Mouse (Mus musculus) MEL (cell line): Measurements from ENCODE around the gene Prrc2b.

Source experiments
- CTCF ChIP-seq, 3 experiments: IDR thresholded peaks in 2 of 3; conservative IDR thresholded peaks in 1 of 3; 2 replicates each; pipeline ENCODE4 v1.5.1; 2011 to 2012; ENCODE audit warnings: low read length in 3 of 3, low read depth in 2 of 3, mild to moderate bottlenecking in 2 of 3, improper control_type of control experiment in 1 of 3, inconsistent platforms in 1 of 3, mixed read lengths in 1 of 3, moderate library complexity in 1 of 3; ENCODE audit not compliant: control insufficient read depth in 1 of 3, insufficient read depth in 1 of 3, poor library complexity in 1 of 3, severe bottlenecking in 1 of 3
- EP300 ChIP-seq, 2 experiments: IDR thresholded peaks; 2 replicates each; pipeline ENCODE4 v1.6.1; 2011; ENCODE audit warnings: improper control_type of control experiment in 2 of 2, low read length in 2 of 2, low read depth in 1 of 2, mild to moderate bottlenecking in 1 of 2
- GATA1 ChIP-seq: IDR thresholded peaks from 2 replicates; pipeline ENCODE4 v1.6.1; 2011; ENCODE audit warnings: low read depth, low read length, improper control_type of control experiment
- MXI1 ChIP-seq: IDR thresholded peaks from 2 replicates; pipeline ENCODE4 v1.6.1; 2011; ENCODE audit warnings: mild to moderate bottlenecking, low read depth, low read length, improper control_type of control experiment
- POLR2A ChIP-seq, 2 experiments: IDR thresholded peaks; 2 replicates each; pipeline ENCODE4 v1.6.1; 2011 to 2012; ENCODE audit warnings: low read length in 2 of 2, mild to moderate bottlenecking in 2 of 2, control low read depth in 1 of 2, improper control_type of control experiment in 1 of 2, low read depth in 1 of 2, moderate library complexity in 1 of 2; ENCODE audit not compliant: control insufficient read depth in 1 of 2, insufficient read depth in 1 of 2, poor library complexity in 1 of 2
- POLR2AphosphoS2 ChIP-seq: IDR thresholded peaks from 2 replicates; pipeline ENCODE4 v1.6.1; 2011; ENCODE audit warnings: low read length, improper control_type of control experiment
- RCOR1 ChIP-seq: IDR thresholded peaks from 2 replicates; pipeline ENCODE4 v1.6.1; 2012; ENCODE audit warnings: low read depth, mild to moderate bottlenecking, inconsistent platforms, low read length, improper control_type of control experiment
- ZKSCAN1 ChIP-seq: IDR thresholded peaks from 2 replicates; pipeline ENCODE4 v1.6.1; 2012; ENCODE audit warnings: low read depth, mild to moderate bottlenecking, inconsistent platforms, low read length, improper control_type of control experiment, moderate library complexity
- ZNF384 ChIP-seq: IDR thresholded peaks from 2 replicates; pipeline ENCODE4 v1.6.1; 2012; ENCODE audit warnings: low read depth, mild to moderate bottlenecking, inconsistent platforms, low read length, improper control_type of control experiment

DNA sequence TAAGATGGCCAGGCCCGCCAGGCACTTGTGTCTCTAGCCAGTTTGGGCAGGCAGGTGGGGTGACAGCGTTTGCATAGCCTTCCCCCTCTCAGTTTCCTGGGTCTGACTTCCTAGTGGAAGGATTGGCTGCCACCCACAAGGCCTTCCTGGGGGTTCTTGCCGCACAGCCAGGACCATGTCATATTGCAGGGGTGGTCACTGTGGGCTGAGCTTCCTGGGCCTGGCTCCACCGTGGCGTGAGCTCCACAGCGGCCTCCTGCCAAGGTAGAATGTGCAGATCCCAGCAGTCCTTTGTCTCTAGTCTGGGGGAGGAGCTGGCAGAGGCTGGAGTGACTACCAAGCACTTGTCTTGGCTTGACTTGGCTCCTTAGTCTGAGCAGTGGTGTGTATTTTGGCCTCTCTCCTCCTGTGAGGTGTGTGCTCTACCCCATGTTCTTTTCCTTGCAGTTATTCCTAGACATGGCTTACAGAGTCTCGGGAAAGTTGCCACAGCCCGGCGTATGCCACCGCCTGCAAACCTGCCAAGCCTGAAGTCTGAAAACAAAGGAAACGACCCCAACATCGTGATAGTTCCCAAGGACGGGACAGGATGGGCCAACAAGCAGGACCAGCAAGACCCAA, 31.9 kb downstream of the Prrc2b start:
- TF ChIP-seq RCOR1 (no peak), EP300 (IDR thresholded peaks at IDR 0.05; ENCODE audit: low read depth in 1 of 2, low read length in 2 of 2) (no peak), POLR2AphosphoS2 (no peak), POLR2A (IDR thresholded peaks at IDR 0.05; ENCODE audit: control insufficient read depth in 1 of 2, insufficient read depth in 1 of 2, low read depth in 1 of 2, low read length in 2 of 2, poor library complexity in 1 of 2) (no peak), ZKSCAN1 (no peak), CTCF (IDR thresholded peaks at IDR 0.05 in 2 of 3, conservative IDR thresholded peaks at IDR 0.05 in 1 of 3; ENCODE audit: control insufficient read depth in 1 of 3, insufficient read depth in 1 of 3, low read depth in 2 of 3, low read length in 3 of 3, poor library complexity in 1 of 3, severe bottlenecking in 1 of 3) (no peak), ZNF384 (no peak), MXI1 (no peak), GATA1 (no peak)
